Mouse (Mus musculus) stomach, embryonic 15.5 days (tissue): ENCODE results near the gene Tm9sf3. TPM values are rescaled to one million over a fixed set of nuclear protein-coding genes. Genes with fewer than 3 reads are reported as not detected.
A peak's percentile ranks its signal among the peaks of the same experiment; 100 is the strongest.

Experiments used
- ATAC-seq: fragments of 200-750 bp; cut with Nextera tagmentation; 2 replicates; pipeline ENCODE4 v1.8.0; 2017; ENCODE audit warnings: low read depth, moderate number of reproducible peaks, moderate TSS enrichment; ENCODE audit not compliant: insufficient read depth, low FRiP score
- H3K27ac ChIP-seq: fragments of 300-500 bp; sonication (generic); 2 replicates; pipeline ENCODE4 v1.5.1; 2015; ENCODE audit warnings: mild to moderate bottlenecking, inconsistent platforms
- H3K27me3 ChIP-seq: fragments of 300-500 bp; sonication (generic); replicated peaks from 2 replicates; pipeline ENCODE4 v1.6.1; 2015; ENCODE audit warnings: inconsistent platforms
- H3K36me3 ChIP-seq: fragments of 300-500 bp; sonication (generic); 2 replicates; pipeline ENCODE4 v1.6.1; 2015; ENCODE audit warnings: inconsistent platforms
- H3K4me1 ChIP-seq: fragments of 300-500 bp; sonication (generic); 2 replicates; pipeline ENCODE4 v1.6.1; 2015; ENCODE audit warnings: inconsistent platforms
- H3K4me2 ChIP-seq: fragments of 300-500 bp; sonication (generic); 2 replicates; pipeline ENCODE4 v1.6.1; 2015; ENCODE audit warnings: mild to moderate bottlenecking, inconsistent platforms
- H3K4me3 ChIP-seq: fragments of 300-500 bp; sonication (generic); replicated peaks from 2 replicates; pipeline ENCODE4 v1.5.1; 2015; ENCODE audit warnings: inconsistent platforms
- H3K9ac ChIP-seq: fragments of 300-500 bp; sonication (generic); 2 replicates; pipeline ENCODE4 v1.6.1; 2015; ENCODE audit warnings: inconsistent platforms
- H3K9me3 ChIP-seq: fragments of 300-500 bp; sonication (generic); 2 replicates; pipeline ENCODE4 v1.6.1; 2016; ENCODE audit warnings: inconsistent platforms
- WGBS: fragments of 180-500 bp; shearing (Covaris S2); methylation state at CpG from one replicate; pipeline ENCODE4 v1.1.7; 2015; 5-methylcytosine and 5-hydroxymethylcytosine counted together
- polyA plus RNA-seq: library from polyadenylated mRNA; unstranded; fragments of >200 nt; fragmentation: Nextera tagmentation; extraction: Ambion mirVana; gene quantifications from 2 replicates; pipeline ENCODE4 v1.2.1, GENCODE M21; 2015

The Tm9sf3 gene
- polyA plus RNA-seq, 1 experiment from 2014 or later: 155 TPM

GRCm38 (mm10) chr19:41282718-41283117 is 18.9 kb upstream of the Tm9sf3 start:
- no peak for ATAC-seq

DNA sequence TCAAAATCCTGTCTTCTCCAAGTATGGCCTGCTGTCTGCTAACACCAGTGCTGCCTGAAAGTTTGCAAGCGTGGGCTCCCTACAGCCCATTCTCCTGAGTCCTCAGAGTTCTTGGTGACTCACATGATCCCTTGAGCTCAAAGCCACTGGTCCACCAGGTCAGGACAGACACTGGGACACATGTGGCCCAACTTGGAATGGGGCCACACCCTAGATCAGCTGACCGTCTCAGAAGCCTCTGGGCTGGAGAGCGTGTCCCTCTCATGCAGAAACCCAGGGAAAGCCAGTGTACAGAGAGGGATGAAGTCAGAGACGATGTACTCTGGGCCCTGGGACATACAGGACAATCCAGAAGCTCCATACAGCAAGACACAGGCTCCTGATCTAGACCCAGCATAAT is 18.4 kb upstream of the Tm9sf3 start:
- Histone ChIP-seq H3K27ac (no peak overlapping the region), H3K9me3 (no peaks in the 10 kb centered on the region), H3K9ac (no peak overlapping the region), H3K27me3 (no peaks in the 10 kb centered on the region), H3K4me2 (no peak overlapping the region), H3K4me1 (peaks cover 6% of the 10 kb centered on the region; the same call in 1 of the 2 replicates), H3K36me3 (no peaks in the 10 kb centered on the region), H3K4me3 (no peak overlapping the region)
- 82% methylated on average over 4 of the region's 4 CpGs for WGBS
- no peak for ATAC-seq

More at GRCm38 (mm10) chr19:41282718-41283117, 18.9 kb upstream of the Tm9sf3 start:
- Histone ChIP-seq H3K9ac (no peak overlapping the region), H3K27me3 (no peaks in the 10 kb centered on the region), H3K4me2 (no peak overlapping the region), H3K4me3 (no peak overlapping the region), H3K9me3 (no peaks in the 10 kb centered on the region), H3K27ac (no peak overlapping the region), H3K4me1 (peaks cover 6% of the 10 kb centered on the region; the same call in 1 of the 2 replicates), H3K36me3 (no peaks in the 10 kb centered on the region)
- 63% methylated on average over 5 of the region's 5 CpGs for WGBS

GRCm38 (mm10) chr19:41279724-41280244 is 16.0 kb upstream of the Tm9sf3 start:
- Histone ChIP-seq H3K27ac (no peak overlapping the region), H3K4me2 (no peak overlapping the region), H3K4me1 (peaks cover 6% of the 10 kb centered on the region; the same call in 1 of the 2 replicates), H3K9me3 (no peaks in the 10 kb centered on the region), H3K36me3 (no peaks in the 10 kb centered on the region), H3K9ac (no peak overlapping the region), H3K27me3 (no peaks in the 10 kb centered on the region), H3K4me3 (no peak overlapping the region)
- no peak for ATAC-seq
- WGBS: 72% methylated on average over 8 of the region's 8 CpGs

- no peak overlapping the region for H3K27ac ChIP-seq
- H3K27me3 ChIP-seq: no peaks in the 10 kb centered on the region
- no peaks in the 10 kb centered on the region for H3K36me3 ChIP-seq
- no peak for ATAC-seq
- no peaks in the 10 kb centered on the region for H3K9me3 ChIP-seq
- H3K9ac ChIP-seq: no peak overlapping the region
- no peak overlapping the region for H3K4me2 ChIP-seq
- H3K4me3 ChIP-seq: no peak overlapping the region
- 81% methylated on average over 7 of the region's 7 CpGs for WGBS
- H3K4me1 ChIP-seq: no peaks in the 10 kb centered on the region
Measured at GRCm38 (mm10) chr19:41278606-41279005, 14.8 kb upstream of the Tm9sf3 start.

DNA sequence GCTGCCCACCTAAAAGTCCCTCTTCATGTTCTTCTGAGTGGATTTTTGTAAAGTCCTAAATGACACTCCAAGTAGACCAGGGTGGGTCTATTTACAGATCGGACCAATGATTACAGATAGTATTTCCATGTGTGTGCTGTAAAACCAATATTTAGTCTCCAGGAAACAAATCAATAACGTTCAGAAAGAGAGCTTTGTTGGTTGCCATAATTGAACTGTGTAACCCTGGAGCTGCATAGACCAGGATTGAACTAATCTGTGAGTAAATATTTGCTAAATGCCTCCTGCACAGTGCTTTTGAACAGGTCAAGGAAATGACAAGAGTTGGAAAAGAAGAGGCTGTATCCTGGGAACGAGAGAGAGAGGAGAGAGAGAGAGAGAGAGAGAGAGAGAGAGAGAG is 11.8 kb upstream of the Tm9sf3 start:
- Histone ChIP-seq H3K4me1 (no peaks in the 10 kb centered on the region), H3K4me3 (no peak overlapping the region), H3K27me3 (no peaks in the 10 kb centered on the region), H3K36me3 (no peaks in the 10 kb centered on the region), H3K9me3 (no peaks in the 10 kb centered on the region), H3K9ac (no peak overlapping the region), H3K27ac (peak overlapping the region; percentile 44; the same call in 1 of the 2 replicates), H3K4me2 (no peak overlapping the region; the same call in 1 of the 2 replicates)
- 50% methylated on average over 3 of the region's 3 CpGs for WGBS
- ATAC-seq: peak; percentile 84

DNA sequence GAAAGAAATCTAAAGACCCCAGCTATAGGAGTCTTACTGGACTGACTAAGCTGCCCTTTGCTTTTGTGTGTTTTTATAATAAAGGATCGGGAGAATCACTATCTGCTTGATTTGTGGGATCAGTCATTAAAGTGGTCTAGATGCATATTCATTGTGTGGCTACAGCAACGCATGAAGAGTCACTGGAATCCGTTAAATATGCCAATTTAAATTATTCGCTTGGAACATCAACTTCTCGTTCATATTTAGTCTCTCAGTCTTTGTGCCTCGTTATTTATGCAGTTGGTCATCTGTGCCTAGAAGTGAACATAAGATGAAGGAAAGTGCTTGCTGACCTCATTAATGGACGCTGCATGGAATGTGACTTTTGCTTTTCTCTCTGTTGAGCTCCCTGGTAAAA is 7.1 kb upstream of the Tm9sf3 start:
- H3K9me3 ChIP-seq: no peaks in the 10 kb centered on the region
- ATAC-seq: no peak
- H3K4me1 ChIP-seq: no peaks in the 10 kb centered on the region
- H3K27ac ChIP-seq: no peak overlapping the region
- H3K27me3 ChIP-seq: no peaks in the 10 kb centered on the region
- H3K9ac ChIP-seq: no peak overlapping the region
- H3K36me3 ChIP-seq: no peaks in the 10 kb centered on the region
- 76% methylated on average over 7 of the region's 7 CpGs for WGBS
- H3K4me3 ChIP-seq: no peak overlapping the region
- no peak overlapping the region for H3K4me2 ChIP-seq

DNA sequence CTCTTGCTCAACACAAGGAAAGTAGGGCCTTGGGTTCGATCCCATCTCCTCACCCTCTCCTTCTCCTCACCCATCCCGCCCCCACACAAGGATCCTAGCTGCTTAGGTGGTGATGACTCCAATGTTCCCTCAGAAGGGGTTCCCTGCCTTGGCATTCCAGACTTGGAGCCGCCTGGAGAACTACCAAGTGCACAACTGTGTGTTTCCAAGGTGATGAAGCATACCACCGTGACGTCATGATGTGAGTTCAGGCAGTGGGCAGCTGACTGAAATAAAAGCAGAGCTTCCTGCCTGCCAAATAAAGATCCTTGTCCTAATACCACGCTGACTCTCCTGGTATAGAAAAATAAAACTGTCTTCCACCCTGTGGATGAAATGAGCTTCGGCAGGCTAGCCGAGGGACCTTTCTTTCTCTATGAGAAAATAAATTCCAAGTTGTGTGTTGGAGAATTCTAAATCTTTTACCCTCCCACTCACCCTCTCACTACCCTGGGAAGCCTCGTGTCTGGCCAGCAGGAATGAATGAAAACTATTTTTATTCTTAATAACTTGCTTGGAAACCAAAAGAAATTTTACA is 6.4 kb upstream of the Tm9sf3 start:
- Histone ChIP-seq H3K36me3 (no peaks in the 10 kb centered on the region), H3K4me2 (no peak overlapping the region), H3K27me3 (no peaks in the 10 kb centered on the region), H3K9ac (no peak overlapping the region), H3K4me1 (no peaks in the 10 kb centered on the region), H3K9me3 (no peaks in the 10 kb centered on the region), H3K27ac (no peak overlapping the region), H3K4me3 (no peak overlapping the region)
- 0 out of 2 replicates have a peak, but pooled peaks have one; percentile 39 for ATAC-seq
- WGBS: 52% methylated on average over 9 of the region's 9 CpGs

DNA sequence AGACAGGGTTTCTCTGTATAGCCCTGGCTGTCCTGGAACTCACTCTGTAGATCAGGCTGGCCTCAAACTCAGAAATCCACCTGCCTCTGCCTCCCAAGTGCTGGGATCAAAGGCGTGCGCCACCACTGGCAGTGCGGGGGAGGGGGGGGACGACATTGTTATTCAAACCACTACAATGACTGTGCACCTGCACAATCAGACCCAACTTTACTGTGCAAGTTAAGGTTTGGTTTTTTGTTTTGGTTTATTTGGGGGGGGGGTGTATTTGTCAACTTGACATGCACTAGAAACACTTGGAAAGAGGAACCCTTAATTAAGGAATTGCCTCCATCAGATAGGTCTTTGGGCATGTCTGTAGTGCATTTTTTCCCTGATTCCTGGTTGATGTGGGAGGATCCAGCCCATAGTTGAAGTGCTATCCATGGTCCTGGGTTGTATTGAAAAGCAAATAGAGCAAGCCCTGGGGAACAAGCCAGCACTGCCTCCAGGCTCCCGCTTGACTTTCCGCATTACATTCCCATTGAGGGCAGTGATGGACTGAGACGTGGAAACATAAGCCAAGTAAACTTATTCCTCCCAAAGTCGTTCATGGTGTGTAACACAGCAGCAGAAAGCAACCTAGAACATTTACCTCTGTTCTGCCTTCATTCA is 2.6 kb upstream of the Tm9sf3 start:
- no peaks in the 10 kb centered on the region for H3K9me3 ChIP-seq
- no peak overlapping the region for H3K9ac ChIP-seq
- H3K4me1 ChIP-seq: peaks cover 11% of the 10 kb centered on the region; the same call in 1 of the 2 replicates
- 58% methylated on average over 8 of the region's 8 CpGs for WGBS
- H3K27me3 ChIP-seq: no peaks in the 10 kb centered on the region
- H3K4me2 ChIP-seq: no peak overlapping the region
- ATAC-seq: no peak
- H3K4me3 ChIP-seq: no peak overlapping the region
- H3K36me3 ChIP-seq: no peaks in the 10 kb centered on the region
- no peak overlapping the region for H3K27ac ChIP-seq

DNA sequence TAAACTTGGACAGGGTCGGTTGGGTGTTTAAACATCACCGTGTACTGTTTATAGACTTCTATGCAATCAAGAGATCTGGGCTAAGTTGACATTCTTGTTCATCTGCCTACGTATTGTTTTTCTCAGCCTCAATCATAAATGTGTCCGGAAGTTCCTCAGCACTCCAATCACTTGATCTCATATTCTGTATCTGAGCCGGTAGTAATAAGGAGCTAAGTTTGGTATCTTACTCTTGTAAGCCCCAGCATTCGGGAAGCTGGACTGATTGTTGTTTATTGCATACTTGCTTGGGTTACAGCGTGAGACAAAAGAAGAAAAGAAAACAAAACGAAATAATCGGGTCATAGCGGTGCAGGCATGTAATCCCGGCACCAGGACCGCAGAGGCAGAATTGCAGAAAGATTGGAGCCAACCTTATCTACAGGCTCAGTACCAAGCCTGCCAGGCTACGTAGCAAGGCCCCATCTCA is 568 bp upstream of the Tm9sf3 start:
- Histone ChIP-seq H3K27me3 (no peaks in the 10 kb centered on the region), H3K27ac (peak overlapping the region; percentile 99), H3K9me3 (no peaks in the 10 kb centered on the region), H3K4me2 (peak overlapping the region; percentile 70), H3K4me3 (peak overlapping the region; percentile 94), H3K4me1 (peaks cover 20% of the 10 kb centered on the region; the same call in 1 of the 2 replicates), H3K36me3 (no peaks in the 10 kb centered on the region), H3K9ac (peak overlapping the region; percentile 94)
- ATAC-seq: no peak
- 26% methylated on average over 13 of the region's 13 CpGs for WGBS

DNA sequence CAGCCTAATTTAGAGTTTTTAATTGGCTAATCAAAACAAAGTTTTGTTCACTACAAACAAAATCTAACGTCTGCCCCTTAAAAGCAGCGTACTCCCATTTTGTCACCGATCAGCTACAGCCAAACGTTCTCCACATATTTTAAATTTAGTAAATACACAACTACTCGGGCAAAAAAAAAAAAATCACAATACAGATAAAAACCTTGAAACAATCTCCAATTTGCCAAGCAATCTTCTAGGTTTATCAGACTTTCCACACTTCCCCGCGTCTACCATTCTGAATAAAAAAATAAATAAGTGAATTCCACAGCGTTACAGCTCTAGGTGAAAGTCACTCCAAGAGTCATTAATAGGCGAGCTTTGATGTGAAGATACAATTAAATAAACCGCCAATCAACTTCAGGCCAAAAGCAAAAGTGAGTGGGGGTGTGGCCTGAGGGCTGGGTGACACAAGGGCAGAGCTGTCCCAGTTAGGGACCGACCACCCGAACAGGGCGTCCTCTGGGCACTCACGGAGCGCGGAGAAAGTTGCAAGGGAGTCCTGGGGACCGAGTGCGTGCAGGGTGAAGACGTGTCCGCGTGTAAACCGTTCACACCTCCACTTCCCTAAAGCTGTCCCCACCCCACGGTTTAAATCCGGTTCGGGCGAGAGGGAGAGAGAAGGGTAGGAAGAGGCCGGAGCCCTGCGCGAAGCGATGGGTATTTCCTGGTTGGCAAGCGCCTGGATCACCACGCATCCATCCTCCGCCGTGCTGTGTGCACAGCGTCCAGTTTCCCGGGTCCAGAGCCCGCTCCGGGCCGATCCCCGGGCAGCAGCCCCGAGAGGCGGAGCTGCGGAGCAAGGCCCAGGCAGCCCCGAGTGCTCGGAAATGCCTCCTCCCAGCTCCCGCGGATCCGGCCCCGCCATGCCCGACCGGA is 826 bp downstream of the Tm9sf3 start:
- H3K9ac ChIP-seq: peak overlapping the region; percentile 94
- peaks cover 22% of the 10 kb centered on the region; the same call in 1 of the 2 replicates for H3K4me1 ChIP-seq
- 3% methylated on average over 51 of the region's 51 CpGs for WGBS
- no peaks in the 10 kb centered on the region for H3K27me3 ChIP-seq
- H3K27ac ChIP-seq: peak overlapping the region; percentile 99
- H3K9me3 ChIP-seq: no peaks in the 10 kb centered on the region
- ATAC-seq: peak; percentile 89
- H3K36me3 ChIP-seq: no peaks in the 10 kb centered on the region
- peak overlapping the region; percentile 70 for H3K4me2 ChIP-seq
- H3K4me3 ChIP-seq: peak overlapping the region; percentile 94

GRCm38 (mm10) chr19:41260736-41261135 is 3.1 kb downstream of the Tm9sf3 start:
- no peak overlapping the region for H3K4me2 ChIP-seq
- no peak overlapping the region for H3K27ac ChIP-seq

More at GRCm38 (mm10) chr19:41260736-41261135, 3.1 kb downstream of the Tm9sf3 start:
- H3K27me3 ChIP-seq: no peaks in the 10 kb centered on the region
- 78% methylated on average over 3 of the region's 3 CpGs for WGBS
- no peak for ATAC-seq
- H3K4me1 ChIP-seq: peaks cover 22% of the 10 kb centered on the region; the same call in 1 of the 2 replicates
- no peak overlapping the region for H3K9ac ChIP-seq
- H3K4me3 ChIP-seq: no peak overlapping the region
- H3K36me3 ChIP-seq: no peaks in the 10 kb centered on the region
- no peaks in the 10 kb centered on the region for H3K9me3 ChIP-seq
